Mouse (Mus musculus) kidney, adult 2 months (tissue): Measurements from ENCODE around the gene Pea15a. TPM values are rescaled to one million over a fixed set of nuclear protein-coding genes. Genes with fewer than 3 reads are reported as not detected.

ENCODE experiments used
- DNase-seq: peaks from one replicate; pipeline ENCODE4 v3.0.0; 2021
- H3K27ac ChIP-seq: fragments of 200-500 bp; 2 replicates; pipeline ENCODE4 v1.5.1; 2012; ENCODE audit warnings: low read depth, low read length, control low read depth, inconsistent platforms; ENCODE audit not compliant: insufficient read depth
- H3K27me3 ChIP-seq: fragments of 200-500 bp; replicated peaks from 2 replicates; pipeline ENCODE4 v1.6.1; 2012; ENCODE audit warnings: mild to moderate bottlenecking, moderate library complexity, low read length, inconsistent platforms; ENCODE audit not compliant: control insufficient read depth, insufficient read depth
- H3K36me3 ChIP-seq: fragments of 200-500 bp; 2 replicates; pipeline ENCODE4 v1.6.1; 2012; ENCODE audit warnings: mild to moderate bottlenecking, moderate library complexity, low read length, inconsistent platforms; ENCODE audit not compliant: control insufficient read depth, insufficient read depth
- H3K4me1 ChIP-seq: fragments of 200-500 bp; 2 replicates; pipeline ENCODE4 v1.6.1; 2011; ENCODE audit warnings: low read length; ENCODE audit not compliant: control insufficient read depth, insufficient read depth
- H3K4me3 ChIP-seq: fragments of 200-500 bp; 2 replicates; pipeline ENCODE4 v1.5.1; 2011; ENCODE audit warnings: mild to moderate bottlenecking, low read depth, low read length, control low read depth; ENCODE audit not compliant: insufficient read depth
- CTCF ChIP-seq: fragments of 200-500 bp; conservative IDR thresholded peaks from 2 replicates; pipeline ENCODE4 v1.5.1; 2011; ENCODE audit warnings: low read depth, mild to moderate bottlenecking, control low read depth, low read length, moderate library complexity, mixed read lengths; ENCODE audit not compliant: insufficient read depth, insufficient read length
- POLR2A ChIP-seq: fragments of 200-500 bp; IDR thresholded peaks from one replicate; pipeline ENCODE4 v1.6.1; 2011; ENCODE audit warnings: low read depth, low read length, control low read depth
- WGBS: fragments of 180-500 bp; shearing (Covaris S2); methylation state at CpG from one replicate; pipeline ENCODE4 v1.1.7; 2018; 5-methylcytosine and 5-hydroxymethylcytosine counted together
- polyA plus RNA-seq: library from polyadenylated mRNA; depleted of rRNA; stranded (reverse); fragments of >200 nt; gene quantifications from 2 replicates; pipeline ENCODE4 v1.2.3, GENCODE M21; 2012; rRNA removed

Gene Pea15a
- polyA plus RNA-seq, 1 experiment = 58.7 TPM

GRCm38 (mm10) chr1:172155518-172155917 lies 51.1 kb downstream of the Pea15a start:
- WGBS = 92% methylated on average over 3 of the region's 3 CpGs
- H3K4me3 ChIP-seq = no peak overlapping the region
- DNase-seq = no peak
- peaks cover 8% of the 10 kb centered on the region; the same call in 1 of the 2 replicates for H3K4me1 ChIP-seq
- no peaks in the 10 kb centered on the region for H3K27me3 ChIP-seq
- peaks cover 13% of the 10 kb centered on the region for H3K36me3 ChIP-seq
- H3K27ac ChIP-seq = no peak overlapping the region
- TF ChIP-seq CTCF (no peak), POLR2A (no peak)

- TF ChIP-seq CTCF (no peak), POLR2A (no peak)
- Histone ChIP-seq H3K27ac (no peak overlapping the region), H3K4me3 (no peak overlapping the region), H3K36me3 (peaks cover 17% of the 10 kb centered on the region), H3K4me1 (peaks cover 9% of the 10 kb centered on the region; the same call in 1 of the 2 replicates), H3K27me3 (no peaks in the 10 kb centered on the region)
- 65% methylated on average over 3 of the region's 3 CpGs for WGBS
- no peak for DNase-seq
Observed at GRCm38 (mm10) chr1:172154536-172154935, 52.1 kb downstream of the Pea15a start.

GRCm38 (mm10) chr1:172148955-172149815 lies 57.4 kb downstream of the Pea15a start:
- DNase-seq = peak; percentile 45
- Histone ChIP-seq H3K4me1 (peaks cover 14% of the 10 kb centered on the region; the same call in 1 of the 2 replicates), H3K4me3 (peak overlapping the region; percentile 98), H3K36me3 (peaks cover 12% of the 10 kb centered on the region), H3K27me3 (no peaks in the 10 kb centered on the region), H3K27ac (peak overlapping the region; percentile 100)
- WGBS = 4% methylated on average over 19 of the region's 19 CpGs
- TF ChIP-seq POLR2A (no peak), CTCF (no peak)

GRCm38 (mm10) chr1:172148279-172148954 lies 58.2 kb downstream of the Pea15a start:
- under 1% methylated on average over 40 of the region's 40 CpGs for WGBS
- peak; percentile 69 for DNase-seq

DNA sequence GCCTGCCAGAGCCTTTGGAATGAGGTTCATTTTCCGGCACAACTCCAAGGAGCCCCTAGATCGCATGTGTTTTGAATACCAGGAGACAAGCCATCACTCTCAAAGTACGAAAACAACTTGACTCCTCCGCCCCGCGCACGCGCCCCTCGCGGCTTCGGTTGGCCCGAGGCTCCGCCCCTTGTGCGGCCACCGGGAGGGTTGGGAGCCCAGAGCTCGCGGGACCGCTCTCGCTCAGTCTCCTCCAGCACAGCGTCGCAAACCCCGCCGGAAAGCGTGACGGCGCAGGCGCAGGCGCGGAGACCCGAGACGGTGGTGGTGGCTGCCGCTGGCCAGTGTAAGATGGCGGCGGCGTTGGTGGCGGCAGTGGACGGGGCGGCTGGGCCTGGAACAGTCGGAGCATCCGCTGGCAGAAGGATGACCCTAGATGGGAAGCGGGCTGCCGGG lies 58.7 kb downstream of the Pea15a start, which contains the start of gene Dcaf8:
TSS of gene Dcaf8 (plus strand) at position 250 of the 444 bp plus-strand sequence.
- Histone ChIP-seq H3K27ac (peak within 1 kb of the TSS; percentile 100), H3K27me3 (no peaks in the 10 kb centered on the region), H3K4me1 (peaks cover 8% of the 10 kb centered on the region; the same call in 1 of the 2 replicates), H3K4me3 (peak within 1 kb of the TSS; percentile 98), H3K36me3 (peaks cover 8% of the 10 kb centered on the region)
- WGBS = 0% methylated on average over 41 of the region's 42 CpGs
- no peak for TF ChIP-seq CTCF
- TF ChIP-seq POLR2A = peak; percentile 80
- peak; percentile 99 for DNase-seq

More at GRCm38 (mm10) chr1:172148279-172148954, 58.2 kb downstream of the Pea15a start:
- H3K4me3 ChIP-seq = peak overlapping the region; percentile 98
- peak overlapping the region; percentile 100 for H3K27ac ChIP-seq
- peaks cover 11% of the 10 kb centered on the region for H3K36me3 ChIP-seq
- peaks cover 11% of the 10 kb centered on the region; the same call in 1 of the 2 replicates for H3K4me1 ChIP-seq
- TF ChIP-seq POLR2A = no peak
- TF ChIP-seq CTCF = no peak
- H3K27me3 ChIP-seq = no peaks in the 10 kb centered on the region

Other genes with a start within 250 kb of the Pea15a start
- 2.9 and 3.3 TPM in 2 replicates for gene Vangl2, start 178.4 kb downstream of the Pea15a start, polyA plus RNA-seq
- not detected in 2 replicates for gene Nhlh1, start 149.2 kb downstream of the Pea15a start, polyA plus RNA-seq
- 60.4 and 74.9 TPM in 2 replicates for gene Copa, start 124.3 kb downstream of the Pea15a start, polyA plus RNA-seq
- 94.0 and 98.3 TPM in 2 replicates for gene Ncstn, start 124.0 kb downstream of the Pea15a start, polyA plus RNA-seq
- 110 and 125 TPM in 2 replicates for gene Pex19, start 80.0 kb downstream of the Pea15a start, polyA plus RNA-seq
- gene Dcaf8, start 58.7 kb downstream of the Pea15a start, polyA plus RNA-seq = 93.4 and 95.1 TPM in 2 replicates
- gene Casq1, start 13.1 kb upstream of the Pea15a start, polyA plus RNA-seq = 0.29 and 27.1 TPM in 2 replicates
- 0.09 and 0.11 TPM in 2 replicates for gene Atp1a4, start 51.6 kb upstream of the Pea15a start, polyA plus RNA-seq
- 54.3 and 57.7 TPM in 2 replicates for gene Igsf8, start 54.8 kb upstream of the Pea15a start, polyA plus RNA-seq
- gene Atp1a2, start 91.3 kb upstream of the Pea15a start, polyA plus RNA-seq = 21.5 and 36.4 TPM in 2 replicates
- gene Kcnj9, start 122.5 kb upstream of the Pea15a start, polyA plus RNA-seq = 0.06 and 0.11 TPM in 2 replicates
- gene Kcnj10, start 134.4 kb upstream of the Pea15a start, polyA plus RNA-seq = 17.0 and 17.1 TPM in 2 replicates
- gene Pigm, start 169.7 kb upstream of the Pea15a start, polyA plus RNA-seq = 4.9 and 5.6 TPM in 2 replicates